Mouse (Mus musculus) c-Kit-positive CD71-negative TER-119-negative erythroid progenitor cells, embryonic 14.5 days (primary cell): ENCODE data around the gene Rab40c.
"Not testable (repeated sequence)": the region's sequence is repeated elsewhere in the genome, so short reads cannot be mapped to it uniquely, and the experiment has no call there.

Experiments
- DNase-seq: peaks from one replicate; pipeline ENCODE4 v3.0.0-alpha.2; 2013; ENCODE audit warnings: low read depth

Gene Rab40c

DNA sequence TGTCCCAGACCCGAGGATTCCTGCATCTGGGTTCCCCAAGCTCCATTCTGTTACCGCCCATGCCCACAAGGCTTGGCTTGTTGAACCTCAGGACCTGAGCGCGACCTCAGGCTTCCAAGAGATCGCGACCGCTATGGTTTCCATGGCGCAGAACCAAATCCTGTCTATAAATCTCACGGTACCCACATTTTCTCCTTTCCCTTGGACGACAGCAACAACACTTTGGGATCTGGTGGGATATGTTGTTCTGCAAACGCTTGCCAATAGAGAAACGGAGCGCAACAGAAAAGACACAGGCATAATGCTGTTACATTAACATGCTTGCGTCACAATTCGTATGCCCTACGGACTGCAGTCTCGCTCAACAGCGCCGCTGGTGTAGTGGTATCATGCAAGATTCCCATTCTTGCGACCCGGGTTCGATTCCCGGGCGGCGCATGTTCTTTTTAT is 44.8 kb downstream of the Rab40c start, which contains the start of gene Mettl26:
Gene Mettl26 (plus strand): TSS at position 354 of the 450 bp plus-strand sequence.
- peak; percentile 88 for DNase-seq

DNA sequence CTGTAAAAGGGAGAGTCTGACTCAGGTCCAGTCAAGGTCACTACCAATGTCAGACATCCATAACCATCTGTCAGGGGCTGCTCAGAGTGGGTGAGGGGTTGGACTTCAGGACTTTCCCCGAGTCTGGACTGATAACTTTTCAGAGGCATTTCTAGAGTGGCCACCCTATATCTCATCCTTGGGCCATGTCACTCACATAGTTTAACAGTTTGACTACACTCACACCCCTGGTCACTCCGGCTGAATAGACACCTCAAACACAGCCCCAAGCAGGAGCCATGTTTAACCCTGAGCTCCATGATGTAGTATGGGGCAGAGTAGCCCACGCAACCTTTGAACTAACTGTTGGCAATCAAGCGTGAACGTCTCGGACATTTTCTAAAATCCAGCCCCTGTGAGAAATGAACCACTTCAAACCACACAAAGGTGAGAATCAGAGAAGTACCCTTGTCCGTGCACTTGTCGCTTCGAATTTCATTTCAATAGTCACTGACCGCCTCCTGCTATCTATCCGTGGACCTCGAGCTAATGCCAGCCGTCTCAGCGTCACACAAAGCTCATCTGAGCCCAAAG is 45.3 kb downstream of the Rab40c start:
- no peak for DNase-seq

DNA sequence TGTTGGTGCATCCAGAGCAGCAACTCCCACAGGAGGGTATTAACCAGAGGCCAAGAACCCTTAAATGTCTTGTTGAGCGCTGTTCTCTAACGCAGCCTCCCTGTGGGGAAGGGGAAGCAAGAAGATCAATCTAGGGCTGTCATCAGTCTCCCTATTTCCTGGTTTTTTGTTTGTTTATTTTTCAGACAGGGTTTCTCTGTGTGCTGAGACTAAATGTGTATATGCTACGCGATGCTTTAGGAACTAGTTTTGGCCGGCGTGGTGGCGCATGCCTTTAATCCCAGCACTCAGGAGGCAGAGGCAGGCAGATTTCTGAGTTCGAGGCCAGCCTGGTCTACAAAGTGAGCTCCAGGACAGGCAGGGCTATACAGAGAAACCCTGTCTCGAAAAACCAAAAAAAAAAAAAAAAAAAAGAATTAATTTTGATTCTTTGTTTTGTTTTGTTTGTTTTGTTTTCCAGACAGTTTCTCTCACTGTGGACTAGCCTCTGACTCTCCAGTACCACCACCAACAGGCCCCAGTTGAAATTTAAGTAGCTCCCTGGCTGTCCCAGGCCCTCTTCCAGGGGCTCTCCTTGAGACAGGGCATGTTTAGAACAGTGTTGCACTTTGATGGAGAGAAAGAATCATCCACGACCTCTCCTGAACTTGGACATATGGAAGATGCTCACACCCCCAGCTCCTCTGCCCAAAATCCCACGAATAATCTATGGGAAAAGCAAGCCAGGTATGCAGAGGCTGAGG is 46.0 kb downstream of the Rab40c start:
- no peak for DNase-seq

- DNase-seq: no peak
These were observed 46.9 kb downstream of the Rab40c start for GRCm38 (mm10) chr17:25872676-25873075.

GRCm38 (mm10) chr17:25871566-25871965 is 48.0 kb downstream of the Rab40c start:
- not testable (repeated sequence) for DNase-seq

- DNase-seq: no peak
These were observed 49.6 kb downstream of the Rab40c start for GRCm38 (mm10) chr17:25869954-25870353.

DNA sequence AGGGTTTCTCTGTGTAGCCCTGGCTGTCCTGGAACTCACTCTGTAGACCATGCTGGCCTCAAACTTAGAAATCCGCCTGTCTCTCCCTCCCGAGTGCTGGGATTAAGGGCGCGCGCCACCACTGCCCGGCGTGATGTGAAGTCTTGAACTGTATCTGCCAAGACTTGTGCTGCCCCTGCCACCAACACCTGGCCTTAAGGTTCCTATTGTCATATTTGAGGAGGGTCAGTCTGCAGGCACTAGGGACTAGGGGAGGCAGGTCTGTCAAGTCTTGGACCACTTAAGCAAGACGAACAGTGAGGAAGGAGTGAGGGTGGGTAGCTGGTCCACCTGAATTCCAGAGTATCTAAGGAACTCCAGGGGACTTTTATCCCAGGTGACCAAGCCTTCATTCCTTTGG is 50.0 kb downstream of the Rab40c start:
- DNase-seq: no peak

DNA sequence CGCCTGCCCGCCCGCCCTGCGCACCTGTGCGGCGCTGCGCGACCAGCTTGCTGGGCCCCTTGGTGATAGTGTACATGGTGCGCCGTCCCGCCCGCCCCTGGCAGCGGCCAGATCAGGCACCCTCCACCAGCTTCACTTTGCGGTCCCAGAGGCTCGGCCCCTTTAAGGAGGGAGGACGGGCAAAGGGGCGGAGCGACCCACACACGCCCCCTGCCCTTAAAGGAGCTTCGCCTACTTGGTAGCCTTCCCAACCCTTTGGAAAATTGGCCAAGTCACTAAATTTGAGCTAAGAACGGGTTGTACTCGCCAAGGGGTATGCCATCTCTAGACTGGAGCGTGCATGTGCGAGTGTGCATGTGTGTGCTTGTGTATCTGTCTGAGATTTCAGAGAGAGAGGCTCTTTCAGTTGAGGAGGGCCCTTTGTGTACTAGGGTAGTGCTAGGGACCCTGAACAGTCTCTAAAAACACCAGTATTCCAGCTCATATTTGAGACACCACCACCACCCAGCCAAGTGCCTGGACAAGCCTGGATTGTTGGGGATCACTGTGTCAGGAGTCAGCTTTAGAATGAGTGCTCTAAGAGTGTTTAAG is 50.8 kb downstream of the Rab40c start, which contains the start of gene Mcrip2:
Gene Mcrip2 (minus strand): TSS at position 164 of the 591 bp plus-strand sequence.
- DNase-seq: peak; percentile 64

GRCm38 (mm10) chr17:25867836-25868600 is 51.5 kb downstream of the Rab40c start:
- DNase-seq: no peak

GRCm38 (mm10) chr17:25867509-25867835 is 52.1 kb downstream of the Rab40c start:
- no peak for DNase-seq

GRCm38 (mm10) chr17:25866172-25866571 is 53.4 kb downstream of the Rab40c start:
- DNase-seq: no peak

GRCm38 (mm10) chr17:25865288-25865687 is 54.2 kb downstream of the Rab40c start:
- DNase-seq: no peak

GRCm38 (mm10) chr17:25864311-25864710 is 55.2 kb downstream of the Rab40c start:
- DNase-seq: no peak

- DNase-seq: no peak
These were observed 55.8 kb downstream of the Rab40c start for GRCm38 (mm10) chr17:25863681-25864080.

DNA sequence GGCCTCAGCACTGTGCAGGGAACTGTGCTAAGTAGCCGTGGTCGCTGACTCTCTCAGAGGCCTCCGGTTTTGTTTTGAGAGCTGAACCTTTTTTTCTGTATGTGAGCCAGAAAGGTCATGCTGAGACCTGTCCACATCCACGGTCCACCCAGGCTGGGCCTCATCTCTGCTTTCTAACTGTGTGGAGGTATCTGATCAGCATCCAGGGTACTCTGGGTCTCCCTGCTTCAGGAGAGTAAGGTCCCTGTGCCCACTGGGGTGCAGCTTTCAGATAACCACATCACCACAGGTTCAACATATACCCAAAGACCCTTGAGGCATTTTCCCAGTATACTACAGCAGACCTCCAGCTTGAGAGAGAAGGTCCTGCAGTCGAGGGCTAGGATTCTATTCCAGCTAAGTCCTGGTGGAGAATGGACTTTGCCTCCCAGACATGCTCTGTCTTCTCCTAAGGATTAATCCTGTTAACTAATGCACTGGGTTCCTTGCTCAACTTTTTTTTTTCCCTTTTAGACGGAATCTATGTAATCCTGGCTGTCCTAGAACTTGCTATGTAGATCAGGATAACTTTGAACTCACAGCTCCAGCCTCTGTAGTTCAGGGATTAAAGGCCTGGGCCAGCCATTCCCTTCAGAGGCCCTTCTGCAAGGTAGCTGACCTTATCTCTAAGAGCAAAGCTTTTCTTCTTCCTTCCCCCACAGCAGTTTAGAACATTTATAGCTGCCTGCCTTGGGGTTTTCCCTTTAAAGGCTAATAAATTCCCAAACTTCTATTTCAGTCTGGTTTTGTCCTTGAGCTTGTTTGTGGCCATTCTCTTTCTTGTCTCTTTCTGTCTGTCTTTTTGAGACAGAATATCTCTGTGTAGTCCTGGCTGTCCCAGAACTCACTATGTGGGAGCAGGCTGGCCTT is 57.6 kb downstream of the Rab40c start:
- DNase-seq: no peak

DNA sequence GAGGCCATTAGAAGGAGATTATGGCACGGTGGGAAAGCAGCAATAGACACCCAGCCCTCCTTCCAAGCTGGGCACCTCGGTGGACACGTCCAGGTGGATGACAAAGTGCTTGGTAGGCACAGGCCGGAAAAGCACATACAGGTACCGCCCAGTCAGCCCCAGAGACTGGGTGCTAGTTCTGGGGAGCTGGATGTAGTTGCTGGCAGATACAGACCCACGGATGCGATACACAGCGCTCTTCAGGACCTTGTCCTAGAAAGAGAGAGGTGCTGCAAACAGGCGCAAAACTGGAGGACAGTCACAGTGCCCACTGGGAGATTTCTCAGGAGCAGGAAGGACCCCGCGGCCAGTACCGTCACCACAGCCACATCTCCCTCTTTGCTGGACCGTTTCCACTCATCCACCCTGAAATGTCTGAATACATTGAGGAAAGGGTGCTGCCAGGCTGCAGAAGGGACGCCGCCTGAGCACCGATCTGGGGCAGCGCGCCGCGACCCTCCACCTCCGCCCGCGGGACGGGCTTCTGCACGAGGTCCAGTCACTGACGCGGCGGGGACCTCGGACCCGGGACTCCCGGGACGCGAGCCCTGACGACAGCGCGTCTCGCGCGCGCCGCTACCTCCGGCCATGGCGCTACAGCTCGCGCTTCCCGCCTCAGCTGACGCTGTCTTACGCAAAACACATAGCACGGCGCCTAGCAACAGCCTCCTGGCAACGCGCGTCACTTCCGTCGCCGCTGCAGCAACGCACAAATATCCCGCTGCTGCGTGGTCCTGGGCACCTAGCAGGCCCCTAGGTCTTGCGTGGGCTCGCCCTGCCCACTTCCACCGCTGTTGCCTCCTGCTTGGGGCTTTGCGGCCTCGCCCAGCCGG is 58.5 kb downstream of the Rab40c start, which contains the start of gene Wdr90:
Gene Wdr90 (minus strand): TSS at position 670 of the 872 bp plus-strand sequence.
- peak; percentile 81 for DNase-seq

- DNase-seq: no peak
These were observed 59.3 kb downstream of the Rab40c start for GRCm38 (mm10) chr17:25860229-25860628.

GRCm38 (mm10) chr17:25844396-25844901 is 75.1 kb downstream of the Rab40c start, which contains the start of gene Rhot2:
Gene Rhot2 (minus strand): TSS chr17:25844851.
- peak; percentile 93 for DNase-seq

GRCm38 (mm10) chr17:25843636-25844395 is 75.7 kb downstream of the Rab40c start:
- no peak for DNase-seq
